Mouse (Mus musculus): ENCODE data around the gene Aldh9a1. TPM values are rescaled to one million over a fixed set of nuclear protein-coding genes. Genes with fewer than 3 reads are reported as not detected.

The Aldh9a1 gene
- 100 to 1,000 TPM in 1 of 26 experiments, 10 to 100 TPM in 23, 1 to 10 TPM in 2; 4.8 to 100 (median 25.3) TPM for total RNA-seq (2018; cell fraction: chromatin; rRNA removed)
- total RNA-seq (2018; cell fraction: cytosol; rRNA removed), result 100 to 1,000 TPM in 9 of 26 experiments, 10 to 100 TPM in 17; 36.9 to 126 (median 74.7) TPM
- total RNA-seq (2018; cell fraction: nucleus; rRNA removed), result 100 to 1,000 TPM in 2 of 26 experiments, 10 to 100 TPM in 24; 15.0 to 107 (median 36.7) TPM
- 92.1 to 110 TPM (median 93.8 TPM) in 3 replicates for polyA plus RNA-seq (2018)

- Histone ChIP-seq H3K4me3 (ENCODE audit: inconsistent target) (peak within 1 kb of the TSS; percentile 73), H3K36me3 (ENCODE audit: inconsistent target) (peaks cover 8% of the 10 kb centered on the region), H3K79me2 (ENCODE audit: inconsistent target) (peaks cover 40% of the 10 kb centered on the region), H3K27ac (peak within 1 kb of the TSS; percentile 90)
- under 1% methylated on average over 54 of the region's 55 CpGs for WGBS (ENCODE audit: missing documents)
Observed at GRCm38 (mm10) chr1:167349815-167350596, at the start of gene Aldh9a1. Gene Aldh9a1, plus strand, starts transcription at chr1:167349991.

DNA sequence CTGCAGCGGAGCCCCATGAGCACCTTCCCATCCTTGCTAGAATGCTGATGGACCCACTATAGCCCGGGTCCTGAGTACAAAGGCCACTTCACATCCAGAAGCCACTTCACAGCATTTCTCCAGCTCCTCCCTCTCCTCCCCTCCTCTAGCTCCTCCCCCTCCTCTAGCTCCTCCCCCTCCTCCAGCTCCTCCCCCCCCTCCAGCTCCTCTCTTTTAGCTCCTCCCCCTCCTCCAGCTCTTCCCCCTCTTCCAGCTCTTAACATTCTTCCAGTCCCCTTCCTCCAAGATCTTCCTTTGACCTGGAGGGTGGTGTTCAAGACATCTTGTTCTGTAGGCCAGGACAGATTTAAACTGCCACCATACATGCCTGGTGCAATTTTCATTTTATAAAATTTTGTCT is 49.7 kb upstream of the Aldh9a1 start:
- Histone ChIP-seq H3K36me3 (ENCODE audit: inconsistent target) (no peaks in the 10 kb centered on the region), H3K4me3 (ENCODE audit: inconsistent target) (no peak overlapping the region), H3K79me2 (ENCODE audit: inconsistent target) (no peaks in the 10 kb centered on the region), H3K27ac (no peak overlapping the region)
- 70% methylated on average over 2 of the region's 2 CpGs for WGBS (ENCODE audit: missing documents)

DNA sequence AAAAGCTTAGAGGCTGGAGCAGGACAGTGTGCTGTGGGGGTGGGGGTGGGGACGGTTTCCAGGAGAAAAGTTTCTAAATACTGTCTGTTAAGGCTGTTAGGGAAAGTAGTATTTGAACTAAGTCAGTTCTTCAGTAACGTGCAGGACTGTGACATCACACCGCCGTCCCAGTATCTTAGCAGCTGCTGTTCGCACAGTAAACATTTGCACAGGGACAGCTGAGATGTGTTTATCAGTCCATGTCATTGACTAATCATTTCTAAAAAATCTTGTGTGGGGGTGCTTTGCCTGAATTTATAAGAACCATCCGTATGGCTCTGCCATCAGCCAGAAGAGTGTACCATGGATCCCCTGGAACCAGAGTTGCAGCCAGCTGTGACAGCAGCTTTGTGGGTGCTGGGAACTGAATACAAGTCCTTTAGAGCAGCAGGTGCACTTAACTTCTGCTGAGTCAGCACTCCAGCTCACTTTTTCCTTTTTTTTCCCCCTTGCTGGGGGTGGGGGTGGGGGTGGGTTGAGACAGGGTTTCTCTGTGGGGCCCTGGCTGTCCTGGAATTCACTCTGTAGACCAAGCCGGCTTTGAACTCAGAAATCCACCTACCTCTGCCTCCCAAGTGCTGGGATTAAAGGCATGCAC is 44.2 kb upstream of the Aldh9a1 start:
- H3K79me2 ChIP-seq (ENCODE audit: inconsistent target), result peaks cover 30% of the 10 kb centered on the region
- H3K4me3 ChIP-seq (ENCODE audit: inconsistent target), result no peak overlapping the region
- 91% methylated on average over 7 of the region's 7 CpGs for WGBS (ENCODE audit: missing documents)
- H3K36me3 ChIP-seq (ENCODE audit: inconsistent target), result no peaks in the 10 kb centered on the region
- no peak overlapping the region for H3K27ac ChIP-seq

DNA sequence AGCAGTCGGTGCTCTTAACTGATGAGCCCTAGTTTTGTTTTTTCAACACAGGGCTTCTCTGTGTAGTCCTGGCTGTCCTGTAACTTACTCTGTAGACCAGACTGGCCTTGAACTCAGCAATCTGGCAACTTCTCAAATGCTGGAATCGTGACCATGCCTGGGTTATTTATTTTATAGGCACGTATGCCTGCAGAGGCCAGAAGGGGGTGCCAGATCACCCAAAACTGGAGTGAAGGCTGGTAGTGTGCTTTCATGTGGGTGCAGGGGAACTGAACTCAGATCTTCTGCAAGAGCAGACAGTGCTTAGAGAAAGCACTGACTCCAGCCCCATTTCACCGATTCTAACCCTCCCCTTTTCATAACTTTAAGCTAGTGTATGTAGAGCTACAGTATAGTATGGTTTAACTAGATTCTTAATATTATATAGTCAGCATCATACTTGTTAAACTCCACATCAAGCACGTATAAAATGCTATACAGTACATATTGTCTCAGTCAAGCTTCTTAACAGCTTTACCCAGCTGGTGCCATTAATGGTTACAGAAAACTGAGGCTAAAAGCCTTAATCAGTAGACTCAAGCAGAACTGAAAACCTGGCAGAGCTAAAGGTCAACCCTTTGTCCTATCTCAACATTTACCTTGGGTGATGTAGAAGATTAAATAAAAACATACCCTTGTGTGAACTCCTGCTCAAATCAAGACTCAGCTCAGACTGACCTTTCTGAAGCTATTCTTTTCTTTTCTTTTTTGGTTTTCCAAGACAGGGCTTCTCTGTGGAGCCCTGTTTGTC is 43.1 kb upstream of the Aldh9a1 start:
- 39% methylated on average over 5 of the region's 5 CpGs for WGBS (ENCODE audit: missing documents)
- Histone ChIP-seq H3K79me2 (ENCODE audit: inconsistent target) (peaks cover 31% of the 10 kb centered on the region), H3K36me3 (ENCODE audit: inconsistent target) (no peaks in the 10 kb centered on the region; the same call in 1 of the 2 replicates), H3K4me3 (ENCODE audit: inconsistent target) (no peak overlapping the region), H3K27ac (no peak overlapping the region)

DNA sequence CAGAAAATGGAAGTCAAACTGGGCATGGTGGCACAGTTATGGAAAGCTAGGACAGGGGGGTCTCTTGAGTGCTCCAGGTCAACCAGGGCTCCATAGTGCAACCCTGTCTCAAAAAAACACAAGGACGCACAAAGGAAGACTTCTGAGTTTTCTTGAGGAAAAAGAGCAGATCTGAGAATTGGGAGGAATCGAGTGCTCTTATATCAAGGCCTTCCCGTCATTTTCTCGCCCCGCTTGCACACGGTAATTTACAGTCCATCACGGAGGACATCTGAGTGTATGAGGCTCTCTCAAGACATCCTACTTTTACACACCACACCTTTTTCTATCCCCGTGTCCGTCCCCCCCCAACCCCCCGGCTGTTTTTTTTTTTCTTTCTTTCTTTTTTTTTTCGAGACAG is 42.1 kb upstream of the Aldh9a1 start:
- Histone ChIP-seq H3K27ac (peak overlapping the region; percentile 68), H3K4me3 (ENCODE audit: inconsistent target) (peak overlapping the region; percentile 98), H3K36me3 (ENCODE audit: inconsistent target) (peaks cover 6% of the 10 kb centered on the region; the same call in 1 of the 2 replicates), H3K79me2 (ENCODE audit: inconsistent target) (peaks cover 35% of the 10 kb centered on the region)
- WGBS (ENCODE audit: missing documents), result 51% methylated on average over 9 of the region's 11 CpGs

DNA sequence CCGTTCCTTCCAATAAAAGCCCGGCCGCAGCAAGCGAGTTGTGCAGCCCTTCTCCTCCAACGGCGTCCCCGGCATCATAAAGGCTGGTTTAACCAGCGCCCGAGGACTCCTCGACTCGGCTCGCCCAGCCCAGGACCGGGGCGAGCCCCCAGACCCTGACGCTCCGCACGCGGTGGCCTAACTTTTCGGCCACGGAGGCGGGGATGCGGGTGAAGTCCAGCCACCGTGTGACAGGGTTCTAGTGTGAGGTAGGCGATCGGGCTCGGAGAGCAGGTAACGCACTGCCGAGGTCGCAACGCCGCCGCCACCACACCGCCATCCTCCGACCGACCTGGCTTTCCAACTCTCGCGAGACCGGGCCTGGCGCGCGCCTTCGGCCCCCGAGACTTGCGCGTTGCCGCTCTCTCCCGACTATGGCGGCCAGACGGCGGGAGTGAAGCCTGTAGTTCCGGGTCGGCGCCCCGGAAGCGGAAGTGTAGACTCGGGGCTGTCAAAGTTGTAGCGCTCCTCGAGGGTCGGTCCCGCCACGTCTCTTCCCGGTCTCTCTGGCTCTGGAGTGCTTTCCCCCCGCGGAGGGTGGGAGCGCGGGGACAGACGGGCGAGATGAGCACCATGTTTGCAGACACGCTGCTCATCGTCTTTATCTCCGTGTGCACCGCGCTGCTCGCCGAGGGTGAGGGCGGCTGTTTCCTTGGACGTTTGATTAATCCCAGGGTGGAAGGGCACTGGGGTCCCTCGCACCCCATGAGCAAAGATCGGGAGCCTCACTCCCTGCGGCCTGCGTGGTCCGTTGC is 41.3 kb upstream of the Aldh9a1 start, which contains the start of gene Tmco1:
TSS of gene Tmco1 (plus strand) at position 118 of the 794 bp plus-strand sequence.
- peak within 1 kb of the TSS; percentile 74 for H3K27ac ChIP-seq
- H3K79me2 ChIP-seq (ENCODE audit: inconsistent target), result peaks cover 42% of the 10 kb centered on the region
- peaks cover 12% of the 10 kb centered on the region; the same call in 1 of the 2 replicates for H3K36me3 ChIP-seq (ENCODE audit: inconsistent target)
- WGBS (ENCODE audit: missing documents), result under 1% methylated on average over 79 of the region's 82 CpGs
- peak within 1 kb of the TSS; percentile 98 for H3K4me3 ChIP-seq (ENCODE audit: inconsistent target)

DNA sequence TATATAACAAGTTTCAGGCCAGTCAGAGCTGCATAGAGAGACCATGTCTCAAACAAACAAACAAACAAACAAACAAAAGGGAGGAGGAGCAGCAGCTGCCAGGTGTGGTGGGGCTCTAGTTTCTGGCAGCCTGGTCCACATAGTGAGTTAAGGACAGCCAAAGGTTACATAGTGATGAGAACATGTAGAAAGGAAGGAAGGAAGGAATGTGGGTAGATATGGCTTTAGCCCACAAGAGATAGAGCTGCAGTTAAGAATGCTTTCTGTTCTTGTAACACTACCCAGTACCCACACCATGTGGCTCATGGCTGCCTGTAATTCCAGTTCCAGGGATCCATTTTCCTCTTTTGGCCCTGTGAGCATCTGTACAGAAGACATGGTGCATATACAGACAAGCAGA is 37.4 kb upstream of the Aldh9a1 start:
- H3K36me3 ChIP-seq (ENCODE audit: inconsistent target), result peaks cover 20% of the 10 kb centered on the region

DNA sequence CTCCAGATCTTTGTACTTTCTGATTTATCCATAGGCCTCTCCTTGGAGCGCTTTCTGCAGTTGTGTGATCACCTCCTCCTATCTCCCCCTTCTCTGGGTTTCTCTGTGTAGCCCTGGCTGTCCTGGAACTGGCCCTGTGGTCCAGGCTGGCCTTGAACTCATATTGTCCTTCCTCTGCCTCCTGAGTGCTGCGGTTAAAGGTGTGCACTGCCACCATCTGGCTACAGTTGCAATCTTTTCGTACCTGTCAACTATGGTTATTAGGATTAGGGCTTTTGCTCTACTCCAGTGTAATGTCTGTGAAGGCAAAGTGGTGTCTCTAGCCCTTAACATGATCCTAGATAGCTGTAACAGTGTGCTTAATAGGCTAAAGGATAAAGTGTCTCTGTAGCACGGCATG is 36.6 kb upstream of the Aldh9a1 start:
- Histone ChIP-seq H3K79me2 (ENCODE audit: inconsistent target) (peaks cover 31% of the 10 kb centered on the region), H3K27ac (no peak overlapping the region), H3K4me3 (ENCODE audit: inconsistent target) (no peak overlapping the region), H3K36me3 (ENCODE audit: inconsistent target) (peaks cover 26% of the 10 kb centered on the region)
- WGBS (ENCODE audit: missing documents), result 85% methylated on average over 4 of the region's 4 CpGs

More for the DNA sequence above, 37.4 kb upstream of the Aldh9a1 start:
- H3K79me2 ChIP-seq (ENCODE audit: inconsistent target), result peaks cover 39% of the 10 kb centered on the region
- no peak overlapping the region for H3K27ac ChIP-seq
- no peak overlapping the region for H3K4me3 ChIP-seq (ENCODE audit: inconsistent target)

GRCm38 (mm10) chr1:167321691-167322090 is 28.1 kb upstream of the Aldh9a1 start:
- Histone ChIP-seq H3K27ac (no peak overlapping the region), H3K4me3 (ENCODE audit: inconsistent target) (no peak overlapping the region), H3K36me3 (ENCODE audit: inconsistent target) (peaks cover 67% of the 10 kb centered on the region), H3K79me2 (ENCODE audit: inconsistent target) (no peaks in the 10 kb centered on the region)
- 94% methylated on average over 6 of the region's 6 CpGs for WGBS (ENCODE audit: missing documents)

GRCm38 (mm10) chr1:167328776-167329175 is 21.0 kb upstream of the Aldh9a1 start:
- WGBS (ENCODE audit: missing documents), result 100% methylated on average over 6 of the region's 6 CpGs
- no peak overlapping the region for H3K27ac ChIP-seq
- peaks cover 31% of the 10 kb centered on the region; the same call in 1 of the 2 replicates for H3K36me3 ChIP-seq (ENCODE audit: inconsistent target)
- no peaks in the 10 kb centered on the region for H3K79me2 ChIP-seq (ENCODE audit: inconsistent target)
- H3K4me3 ChIP-seq (ENCODE audit: inconsistent target), result no peak overlapping the region

GRCm38 (mm10) chr1:167331106-167331505 is 18.7 kb upstream of the Aldh9a1 start:
- Histone ChIP-seq H3K27ac (peak overlapping the region; percentile 89), H3K79me2 (ENCODE audit: inconsistent target) (no peaks in the 10 kb centered on the region), H3K4me3 (ENCODE audit: inconsistent target) (no peak overlapping the region; the same call in 1 of the 2 replicates), H3K36me3 (ENCODE audit: inconsistent target) (peaks cover 20% of the 10 kb centered on the region; the same call in 1 of the 2 replicates)
- 26% methylated on average over 8 of the region's 8 CpGs for WGBS (ENCODE audit: missing documents)

DNA sequence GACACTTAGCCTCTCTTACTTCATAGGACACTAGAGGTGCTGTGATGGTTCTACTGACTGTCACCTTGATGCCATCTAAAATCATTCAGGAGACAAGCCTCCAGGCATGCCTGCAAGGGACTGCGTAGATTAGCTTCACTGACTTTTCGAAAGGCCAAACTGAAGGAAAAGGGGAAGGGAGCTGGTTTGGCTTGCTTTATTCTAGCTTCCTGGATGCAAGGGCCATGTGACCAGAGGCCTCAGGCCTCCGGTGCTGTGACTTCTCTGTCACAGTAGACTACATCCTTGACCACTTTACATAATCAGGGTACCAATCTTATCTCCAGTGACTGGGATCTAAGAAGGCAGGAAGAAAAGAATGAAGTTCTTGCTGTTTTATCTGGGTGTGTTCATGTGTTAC is 13.4 kb upstream of the Aldh9a1 start:
- Histone ChIP-seq H3K79me2 (ENCODE audit: inconsistent target) (no peaks in the 10 kb centered on the region), H3K27ac (peak overlapping the region; percentile 90), H3K36me3 (ENCODE audit: inconsistent target) (no peaks in the 10 kb centered on the region), H3K4me3 (ENCODE audit: inconsistent target) (no peak overlapping the region)
- 18% methylated on average over 3 of the region's 3 CpGs for WGBS (ENCODE audit: missing documents)

DNA sequence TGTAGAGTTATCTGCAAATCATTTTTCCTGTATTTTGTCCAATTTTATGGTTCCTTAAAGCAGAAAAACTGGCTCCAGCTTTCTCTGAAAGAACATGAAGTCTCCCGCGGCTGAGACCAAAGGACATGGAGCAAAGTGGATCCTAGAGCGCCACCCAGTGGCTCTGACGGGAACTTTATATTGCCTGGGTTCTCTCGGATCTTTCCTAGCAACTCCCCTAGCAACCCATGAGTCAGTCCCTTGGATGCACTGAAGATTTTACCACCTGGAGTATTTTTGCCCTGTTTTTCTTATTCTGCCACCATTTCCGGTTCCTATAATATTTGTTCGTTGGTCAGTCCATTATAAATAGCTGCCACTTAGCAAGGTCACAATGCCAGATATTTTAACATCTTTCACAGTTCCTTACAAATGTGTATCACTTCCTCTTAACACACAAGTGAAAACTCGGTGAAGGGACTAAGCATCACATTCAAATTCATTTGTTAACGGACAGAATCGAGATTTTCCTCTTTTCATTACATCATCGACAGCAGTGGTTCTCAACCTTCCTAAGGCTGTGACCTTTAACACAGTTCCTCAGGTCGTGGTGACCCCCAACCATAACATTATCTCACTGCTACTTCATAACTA is 12.2 kb upstream of the Aldh9a1 start:
- 1% methylated on average over 12 of the region's 12 CpGs for WGBS (ENCODE audit: missing documents)
- peak overlapping the region; percentile 90 for H3K27ac ChIP-seq
- no peaks in the 10 kb centered on the region for H3K79me2 ChIP-seq (ENCODE audit: inconsistent target)
- no peaks in the 10 kb centered on the region for H3K36me3 ChIP-seq (ENCODE audit: inconsistent target)
- no peak overlapping the region for H3K4me3 ChIP-seq (ENCODE audit: inconsistent target)

Measured in macrophage (primary cell).